Mouse (Mus musculus) stomach, postnatal 0 days (tissue): ENCODE measurements at regions not wholly inside any gene's neighbourhood (a gene's known extent, or its start where the extent isn't known, plus 50 kb on each side); places are given as distances from the start of the nearest gene placed in this dataset.

Source experiments
- ATAC-seq: fragments of 200-750 bp; cut with Nextera tagmentation; 2 replicates; pipeline ENCODE4 v1.8.0; 2017; ENCODE audit not compliant: low FRiP score, low TSS enrichment
- DNase-seq: peaks from one replicate; pipeline ENCODE4 v3.0.0-alpha.2; 2016; ENCODE audit warnings: low spot score
- H3K27ac ChIP-seq: fragments of 300-500 bp; sonication (generic); replicated peaks from 2 replicates; pipeline ENCODE4 v1.5.1; 2014; ENCODE audit warnings: mild to moderate bottlenecking, control low read depth
- H3K27me3 ChIP-seq: fragments of 300-500 bp; sonication (generic); 2 replicates; pipeline ENCODE4 v1.6.1; 2014; ENCODE audit warnings: low read length; ENCODE audit not compliant: control insufficient read depth, insufficient read depth
- H3K36me3 ChIP-seq: fragments of 300-500 bp; sonication (generic); 2 replicates; pipeline ENCODE4 v1.6.1; 2014; ENCODE audit warnings: low read length, mixed read lengths; ENCODE audit not compliant: control insufficient read depth, insufficient read depth
- H3K4me1 ChIP-seq: fragments of 300-500 bp; sonication (generic); replicated peaks from 2 replicates; pipeline ENCODE4 v1.6.1; 2014; ENCODE audit warnings: antibody characterized with exemption; ENCODE audit not compliant: control insufficient read depth, insufficient read depth
- H3K4me2 ChIP-seq: fragments of 300-500 bp; sonication (generic); replicated peaks from 2 replicates; pipeline ENCODE4 v1.6.1; 2014; ENCODE audit warnings: low read depth, mild to moderate bottlenecking, control low read depth, moderate library complexity
- H3K4me3 ChIP-seq: fragments of 300-500 bp; sonication (generic); 2 replicates; pipeline ENCODE4 v1.5.1; 2014; ENCODE audit warnings: low read depth, low read length, control low read depth
- H3K9ac ChIP-seq: fragments of 300-500 bp; sonication (generic); 2 replicates; pipeline ENCODE4 v1.6.1; 2014; ENCODE audit warnings: mild to moderate bottlenecking, low read length, control low read depth, mixed read lengths
- H3K9me3 ChIP-seq: fragments of 300-500 bp; sonication (generic); 2 replicates; pipeline ENCODE4 v1.6.1; 2016; ENCODE audit warnings: low read length; ENCODE audit not compliant: control insufficient read depth
- CTCF ChIP-seq: IDR thresholded peaks from 2 replicates; pipeline ENCODE4 v1.5.1; 2016; ENCODE audit warnings: antibody characterized with exemption, low read depth, mild to moderate bottlenecking, moderate library complexity
- EP300 ChIP-seq: optimal IDR thresholded peaks from 2 replicates; pipeline ENCODE3; 2016; ENCODE audit warnings: antibody characterized with exemption
- WGBS: fragments of 180-500 bp; shearing (Covaris S2); extraction: QIAGEN DNeasy Blood & Tissue Kit; methylation state at CpG from one replicate; pipeline ENCODE4 v1.1.7; 2014; 5-methylcytosine and 5-hydroxymethylcytosine counted together

DNA sequence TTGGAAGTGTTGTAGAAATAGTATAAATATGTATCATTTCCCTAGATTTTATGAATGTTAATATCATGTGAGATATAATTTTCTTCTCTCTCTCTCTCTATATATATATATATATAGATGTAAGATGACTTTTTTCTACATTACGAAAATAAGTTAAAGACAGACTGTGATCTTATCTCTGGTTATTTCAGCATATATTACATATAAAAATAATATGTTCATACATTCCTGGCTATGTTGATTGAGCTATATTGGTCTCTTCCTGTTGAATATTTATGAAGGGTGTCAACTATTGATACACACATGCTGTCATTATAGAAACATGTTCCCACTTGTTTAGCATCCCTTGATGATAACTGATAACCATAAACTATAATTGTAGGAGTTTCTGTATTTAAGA is 793.2 kb upstream of the Fat3 start:
- Histone ChIP-seq H3K9ac (no peak overlapping the region), H3K9me3 (no peaks in the 10 kb centered on the region), H3K4me1 (no peaks in the 10 kb centered on the region), H3K27me3 (no peaks in the 10 kb centered on the region), H3K4me3 (no peak overlapping the region), H3K27ac (no peak overlapping the region), H3K36me3 (no peaks in the 10 kb centered on the region), H3K4me2 (no peak overlapping the region)
- ATAC-seq (no peak), DNase-seq (no peak)
- 92% methylated on average over 1 of the region's 1 CpGs for WGBS
- TF ChIP-seq CTCF (no peak), EP300 (no peak)

DNA sequence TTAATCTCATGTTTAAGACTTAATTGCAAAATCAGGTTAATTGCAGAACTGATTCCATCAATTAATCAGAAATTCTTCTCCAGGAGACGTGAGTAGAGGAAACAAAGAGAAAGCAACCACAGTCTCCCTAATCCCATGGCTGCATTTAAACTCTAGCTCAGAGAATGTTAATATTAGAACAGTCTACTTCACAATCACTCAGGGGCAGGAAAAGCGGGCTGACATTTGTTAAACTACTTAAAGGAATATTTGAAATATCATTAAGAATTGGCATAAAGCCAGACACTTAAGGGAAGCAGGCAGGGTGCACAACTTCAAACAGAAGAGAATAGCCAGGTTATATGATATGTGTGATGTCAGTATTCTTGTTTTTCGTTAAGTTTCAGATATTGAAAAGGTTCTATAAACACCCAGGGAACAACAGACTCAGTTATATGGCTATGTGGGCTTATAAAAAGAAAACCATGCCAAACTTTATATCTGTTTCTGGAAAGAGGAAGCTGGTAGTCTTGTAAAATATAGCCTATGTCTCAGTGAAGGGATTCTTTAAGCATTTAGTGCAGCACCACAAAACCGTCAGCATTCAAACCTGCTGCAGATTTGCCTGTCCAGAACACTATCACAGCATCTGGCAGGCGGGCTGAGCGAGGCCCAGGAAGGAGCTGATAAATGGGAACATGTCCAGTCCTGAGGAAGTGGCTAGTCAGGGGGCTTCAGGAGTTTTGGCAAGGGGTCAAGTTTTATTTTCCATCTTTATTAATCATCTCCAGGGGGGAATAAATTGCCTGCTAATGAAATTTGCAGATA is 787.9 kb upstream of the Fat3 start:
- no peaks in the 10 kb centered on the region for H3K27me3 ChIP-seq
- ATAC-seq (no peak), DNase-seq (no peak)
- H3K9ac ChIP-seq: no peak overlapping the region
- TF ChIP-seq CTCF: no peak
- no peak for TF ChIP-seq EP300
- H3K4me3 ChIP-seq: no peak overlapping the region
- no peaks in the 10 kb centered on the region for H3K36me3 ChIP-seq
- no peaks in the 10 kb centered on the region for H3K9me3 ChIP-seq
- no peak overlapping the region for H3K27ac ChIP-seq
- 20% methylated on average over 6 of the region's 6 CpGs for WGBS
- H3K4me2 ChIP-seq: no peak overlapping the region
- H3K4me1 ChIP-seq: no peaks in the 10 kb centered on the region

DNA sequence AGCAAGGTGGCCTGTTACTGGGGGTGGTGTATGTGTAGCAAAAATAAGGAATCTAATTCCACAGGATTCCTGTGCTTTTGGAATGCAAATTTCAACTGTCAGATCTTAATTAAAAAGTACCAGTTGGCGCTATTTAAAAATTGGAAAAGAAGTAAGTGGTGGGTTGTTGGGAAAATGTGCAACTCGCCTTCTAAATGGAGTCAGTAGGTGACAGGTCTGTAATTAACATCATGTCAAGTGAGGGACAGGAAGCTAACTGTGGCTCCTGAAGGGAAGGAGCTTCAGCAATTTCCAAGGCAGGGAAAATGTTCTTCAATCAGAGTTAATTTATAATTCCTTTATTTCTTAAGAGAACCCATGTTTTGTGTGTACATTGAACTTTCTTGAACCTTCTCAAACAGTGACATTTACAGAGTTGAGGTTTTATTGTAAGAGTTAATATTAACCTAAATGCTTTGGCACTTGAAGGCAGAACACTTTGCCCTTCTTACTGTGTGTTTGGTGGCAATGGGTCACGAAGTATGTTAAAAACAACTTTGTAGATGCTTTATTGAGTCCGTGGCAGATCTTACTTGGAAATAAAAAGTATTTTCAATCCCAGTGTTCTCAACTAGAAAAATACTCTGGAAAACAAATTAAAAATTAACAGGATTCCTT is 778.4 kb upstream of the Fat3 start:
- no peak for ATAC-seq
- Histone ChIP-seq H3K4me3 (no peak overlapping the region), H3K27ac (no peak overlapping the region), H3K4me2 (no peak overlapping the region), H3K4me1 (no peaks in the 10 kb centered on the region), H3K27me3 (no peaks in the 10 kb centered on the region), H3K36me3 (no peaks in the 10 kb centered on the region), H3K9ac (no peak overlapping the region), H3K9me3 (no peaks in the 10 kb centered on the region)
- DNase-seq: no peak
- 68% methylated on average over 4 of the region's 4 CpGs for WGBS
- TF ChIP-seq EP300: no peak
- no peak for TF ChIP-seq CTCF

DNA sequence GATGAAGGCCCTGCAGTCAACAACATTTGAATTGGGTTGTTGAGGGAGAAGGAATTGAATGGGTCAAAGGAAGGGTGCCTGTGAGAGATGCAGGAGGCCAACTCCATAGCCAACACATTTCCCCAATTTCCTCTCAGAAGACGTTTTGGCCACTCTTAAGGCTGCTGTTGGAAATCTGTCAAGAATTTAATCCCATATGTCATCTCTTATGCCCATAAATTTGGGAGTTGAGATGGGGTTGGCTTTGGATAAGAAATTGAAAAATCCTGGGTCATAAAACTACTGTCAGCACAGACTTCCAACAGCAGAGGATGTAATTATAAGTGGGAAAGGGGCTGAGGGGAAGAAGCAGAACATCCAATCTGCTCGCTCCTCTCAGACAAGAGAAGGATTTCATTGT is 771.5 kb upstream of the Fat3 start:
- no peaks in the 10 kb centered on the region for H3K36me3 ChIP-seq
- no peaks in the 10 kb centered on the region for H3K9me3 ChIP-seq
- H3K9ac ChIP-seq: no peak overlapping the region
- ATAC-seq (no peak), DNase-seq (no peak)
- no peaks in the 10 kb centered on the region for H3K4me1 ChIP-seq
- TF ChIP-seq EP300 (no peak), CTCF (no peak)
- 39% methylated on average over 2 of the region's 2 CpGs for WGBS
- no peak overlapping the region for H3K4me2 ChIP-seq
- H3K4me3 ChIP-seq: no peak overlapping the region
- no peak overlapping the region for H3K27ac ChIP-seq
- no peaks in the 10 kb centered on the region for H3K27me3 ChIP-seq

DNA sequence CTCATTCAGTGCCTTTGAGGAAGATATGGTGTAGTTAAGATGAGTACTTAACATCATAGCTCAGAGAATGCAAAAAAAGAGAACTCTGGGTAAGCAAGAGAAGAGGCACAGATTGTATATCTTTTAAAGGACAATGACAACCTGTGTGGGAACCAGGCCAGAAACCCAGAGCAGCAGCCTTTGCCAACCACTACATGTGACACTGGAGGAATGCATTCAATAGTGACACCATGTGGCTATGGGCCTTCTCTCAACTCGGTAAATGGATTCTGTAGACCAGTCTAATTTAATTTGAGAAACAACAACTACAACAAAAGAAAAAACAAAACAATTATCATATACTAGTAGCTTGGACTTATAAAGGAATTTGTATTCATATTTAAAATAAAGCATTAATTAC is 768.5 kb upstream of the Fat3 start:
- Histone ChIP-seq H3K4me3 (no peak overlapping the region), H3K27ac (no peak overlapping the region), H3K9ac (no peak overlapping the region), H3K36me3 (no peaks in the 10 kb centered on the region), H3K27me3 (no peaks in the 10 kb centered on the region), H3K4me1 (no peaks in the 10 kb centered on the region), H3K9me3 (no peaks in the 10 kb centered on the region), H3K4me2 (no peak overlapping the region)
- DNase-seq: no peak
- WGBS: 55% methylated on average over 1 of the region's 1 CpGs
- TF ChIP-seq EP300 (no peak), CTCF (peak; percentile 21; the same call in 1 of the 2 replicates)
- ATAC-seq: no peak

DNA sequence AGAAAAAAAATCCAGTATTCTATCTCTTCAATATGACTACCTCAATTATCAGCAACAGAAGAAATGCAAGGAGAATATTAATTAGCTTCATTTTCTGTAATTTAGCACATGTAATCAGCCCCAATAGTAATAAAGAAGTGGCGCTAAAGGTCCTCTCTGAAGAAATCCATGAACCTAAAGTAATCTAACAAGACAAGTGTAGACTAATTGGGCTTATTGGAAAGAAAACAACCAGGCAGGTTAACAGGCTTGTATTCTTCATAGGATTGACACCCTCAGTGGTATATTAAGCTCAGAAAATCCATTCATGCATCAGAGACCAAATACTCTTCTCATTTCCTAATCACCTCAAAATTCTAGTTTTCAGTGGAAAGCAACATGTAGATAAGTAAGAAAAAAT is 756.1 kb upstream of the Fat3 start:
- Histone ChIP-seq H3K27ac (no peak overlapping the region), H3K4me1 (no peaks in the 10 kb centered on the region), H3K4me2 (no peak overlapping the region), H3K27me3 (no peaks in the 10 kb centered on the region), H3K36me3 (no peaks in the 10 kb centered on the region), H3K4me3 (no peak overlapping the region), H3K9ac (no peak overlapping the region), H3K9me3 (no peaks in the 10 kb centered on the region)
- no peak for TF ChIP-seq CTCF
- TF ChIP-seq EP300: no peak
- WGBS: 98% methylated on average over 1 of the region's 1 CpGs
- DNase-seq (no peak), ATAC-seq (no peak)
